Mouse (Mus musculus) neural tube, embryonic 15.5 days (tissue): ENCODE results near the gene Gm37240. TPM values are rescaled to one million over a fixed set of nuclear protein-coding genes. Genes with fewer than 3 reads are reported as not detected.

Experiments used
- ATAC-seq: fragments of 200-750 bp; cut with Nextera tagmentation; 2 replicates; pipeline ENCODE4 v1.8.0; 2017; ENCODE audit warnings: mild to moderate bottlenecking, moderate TSS enrichment, moderate library complexity; ENCODE audit not compliant: low FRiP score
- H3K27ac ChIP-seq: fragments of 300-500 bp; sonication (generic); replicated peaks from 2 replicates; pipeline ENCODE4 v1.5.1; 2015; ENCODE audit warnings: mild to moderate bottlenecking, inconsistent platforms
- H3K27me3 ChIP-seq: fragments of 300-500 bp; sonication (generic); replicated peaks from 2 replicates; pipeline ENCODE4 v1.6.1; 2015; ENCODE audit warnings: inconsistent platforms
- H3K36me3 ChIP-seq: fragments of 300-500 bp; sonication (generic); 2 replicates; pipeline ENCODE4 v1.6.1; 2015; ENCODE audit warnings: inconsistent platforms
- H3K4me1 ChIP-seq: fragments of 300-500 bp; sonication (generic); 2 replicates; pipeline ENCODE4 v1.6.1; 2015; ENCODE audit warnings: inconsistent platforms
- H3K4me2 ChIP-seq: fragments of 300-500 bp; sonication (generic); 2 replicates; pipeline ENCODE4 v1.6.1; 2015; ENCODE audit warnings: inconsistent platforms, mild to moderate bottlenecking, moderate library complexity
- H3K4me3 ChIP-seq: fragments of 300-500 bp; sonication (generic); replicated peaks from 2 replicates; pipeline ENCODE4 v1.5.1; 2015; ENCODE audit warnings: mild to moderate bottlenecking, inconsistent platforms
- H3K9ac ChIP-seq: fragments of 300-500 bp; sonication (generic); replicated peaks from 2 replicates; pipeline ENCODE4 v1.6.1; 2015; ENCODE audit warnings: mild to moderate bottlenecking, inconsistent platforms
- H3K9me3 ChIP-seq: fragments of 300-500 bp; sonication (generic); replicated peaks from 2 replicates; pipeline ENCODE4 v1.6.1; 2016; ENCODE audit warnings: inconsistent platforms
- WGBS: fragments of 180-500 bp; shearing (Covaris S2); methylation state at CpG from one replicate; pipeline ENCODE4 v1.1.7; 2015; ENCODE audit warnings: mixed read lengths; 5-methylcytosine and 5-hydroxymethylcytosine counted together
- polyA plus RNA-seq: library from polyadenylated mRNA; unstranded; fragments of >200 nt; fragmentation: Nextera tagmentation; extraction: Ambion mirVana; gene quantifications from 2 replicates; pipeline ENCODE4 v1.2.1, GENCODE M21; 2015

The Gm37240 gene
- polyA plus RNA-seq, 1 experiment from 2014 or later: 0.99 TPM

DNA sequence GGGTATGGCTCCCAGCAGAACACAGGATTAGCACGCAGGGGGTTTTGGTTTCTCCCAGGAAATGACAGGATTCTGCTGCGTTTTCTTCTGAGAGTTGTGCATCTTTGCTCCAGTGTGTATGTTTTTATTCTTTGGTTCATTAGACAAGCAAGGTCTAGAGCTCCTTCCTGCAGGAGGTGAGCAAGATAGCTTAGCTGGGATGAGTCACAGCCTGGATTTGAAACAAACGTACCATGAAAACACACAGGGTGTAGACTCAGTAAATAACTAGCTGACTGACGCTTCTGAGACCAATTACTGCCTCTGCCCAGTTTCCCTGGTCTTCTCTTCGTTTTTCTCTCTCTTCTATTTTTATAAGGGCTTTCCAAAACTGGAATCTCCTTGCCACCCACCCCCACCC, 1156.3 kb downstream of the Gm37240 start:
- Histone ChIP-seq H3K9me3 (no peaks in the 10 kb centered on the region), H3K27me3 (no peaks in the 10 kb centered on the region), H3K4me1 (peaks cover 42% of the 10 kb centered on the region), H3K4me3 (no peak overlapping the region), H3K4me2 (peak overlapping the region; percentile 50), H3K9ac (no peak overlapping the region), H3K27ac (peak overlapping the region; percentile 78), H3K36me3 (no peaks in the 10 kb centered on the region)
- 30% methylated on average over 5 of the region's 5 CpGs for WGBS
- 0 out of 2 replicates have a peak, but pooled peaks have one; percentile 32 for ATAC-seq

DNA sequence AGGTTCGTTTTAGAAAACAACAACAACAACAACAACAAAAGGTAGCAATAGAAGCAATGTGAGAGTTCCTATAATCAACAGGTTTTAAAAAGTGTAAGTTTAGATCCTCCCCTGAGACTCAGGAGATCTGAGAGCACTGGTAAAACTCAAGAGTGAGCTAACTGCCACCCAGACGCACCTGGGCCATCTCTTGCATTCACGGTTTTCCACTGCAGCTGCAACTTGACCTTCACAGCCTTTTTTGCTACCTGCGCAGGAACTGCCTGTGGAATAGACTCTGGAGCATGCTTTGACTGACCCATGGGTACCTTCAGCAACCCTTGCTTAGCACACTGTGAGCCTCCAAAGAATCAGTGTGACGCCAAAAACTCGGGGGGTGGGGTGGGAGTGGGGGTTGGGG, 1157.5 kb downstream of the Gm37240 start:
- Histone ChIP-seq H3K27ac (0 out of 2 replicates have a peak overlapping the region, but pooled peaks have one; percentile 78), H3K9me3 (no peaks in the 10 kb centered on the region), H3K9ac (no peak overlapping the region), H3K4me1 (peaks cover 37% of the 10 kb centered on the region), H3K27me3 (no peaks in the 10 kb centered on the region), H3K4me3 (no peak overlapping the region), H3K4me2 (no peak overlapping the region), H3K36me3 (no peaks in the 10 kb centered on the region)
- ATAC-seq: no peak
- 86% methylated on average over 6 of the region's 6 CpGs for WGBS

DNA sequence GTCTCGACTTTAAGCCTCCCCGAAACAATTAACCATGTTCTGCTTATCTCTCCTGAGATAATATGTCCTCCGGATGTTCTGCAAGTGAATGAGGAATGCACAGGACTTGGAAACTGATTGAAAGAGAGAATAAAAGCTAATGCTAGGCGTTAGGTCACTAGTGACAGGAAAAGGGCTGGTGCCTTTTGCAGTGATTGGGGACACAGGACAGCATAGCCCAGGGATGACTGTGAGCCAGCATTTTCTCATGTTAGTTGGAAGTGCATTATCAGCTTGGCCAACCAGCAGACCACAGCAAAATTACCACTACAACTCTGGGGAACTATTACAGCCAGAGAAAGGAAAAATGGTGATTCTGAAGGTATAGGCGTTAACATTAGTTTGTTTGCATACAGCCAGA, 1163.3 kb downstream of the Gm37240 start:
- ATAC-seq: no peak
- WGBS: 61% methylated on average over 5 of the region's 5 CpGs
- Histone ChIP-seq H3K9me3 (no peaks in the 10 kb centered on the region), H3K4me2 (no peak overlapping the region), H3K27ac (no peak overlapping the region), H3K27me3 (no peaks in the 10 kb centered on the region), H3K36me3 (no peaks in the 10 kb centered on the region), H3K4me3 (no peak overlapping the region), H3K9ac (no peak overlapping the region), H3K4me1 (no peaks in the 10 kb centered on the region)

DNA sequence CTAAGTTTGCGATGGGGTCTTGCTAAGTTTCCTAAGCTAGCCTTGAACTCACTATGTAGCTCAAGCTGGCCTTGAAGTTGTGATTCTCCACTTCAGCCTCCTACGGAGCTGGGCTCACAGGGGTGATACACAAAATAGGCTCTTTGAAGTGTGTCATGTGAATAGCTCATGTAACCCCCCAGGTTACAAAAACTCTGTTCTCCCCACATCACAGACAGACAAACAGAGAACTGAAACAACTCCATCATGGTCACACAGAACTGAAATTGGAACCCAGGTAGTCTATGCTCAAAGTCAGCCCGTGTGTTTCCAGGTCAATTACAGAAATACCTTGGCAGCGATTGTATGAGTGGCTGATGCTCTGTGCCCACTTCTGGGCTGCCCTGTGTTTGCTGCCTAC, 1164.6 kb downstream of the Gm37240 start:
- Histone ChIP-seq H3K27me3 (no peaks in the 10 kb centered on the region), H3K27ac (no peak overlapping the region), H3K4me2 (no peak overlapping the region), H3K9ac (no peak overlapping the region), H3K4me1 (no peaks in the 10 kb centered on the region), H3K36me3 (no peaks in the 10 kb centered on the region), H3K9me3 (no peaks in the 10 kb centered on the region), H3K4me3 (no peak overlapping the region)
- no peak for ATAC-seq
- 95% methylated on average over 4 of the region's 4 CpGs for WGBS

DNA sequence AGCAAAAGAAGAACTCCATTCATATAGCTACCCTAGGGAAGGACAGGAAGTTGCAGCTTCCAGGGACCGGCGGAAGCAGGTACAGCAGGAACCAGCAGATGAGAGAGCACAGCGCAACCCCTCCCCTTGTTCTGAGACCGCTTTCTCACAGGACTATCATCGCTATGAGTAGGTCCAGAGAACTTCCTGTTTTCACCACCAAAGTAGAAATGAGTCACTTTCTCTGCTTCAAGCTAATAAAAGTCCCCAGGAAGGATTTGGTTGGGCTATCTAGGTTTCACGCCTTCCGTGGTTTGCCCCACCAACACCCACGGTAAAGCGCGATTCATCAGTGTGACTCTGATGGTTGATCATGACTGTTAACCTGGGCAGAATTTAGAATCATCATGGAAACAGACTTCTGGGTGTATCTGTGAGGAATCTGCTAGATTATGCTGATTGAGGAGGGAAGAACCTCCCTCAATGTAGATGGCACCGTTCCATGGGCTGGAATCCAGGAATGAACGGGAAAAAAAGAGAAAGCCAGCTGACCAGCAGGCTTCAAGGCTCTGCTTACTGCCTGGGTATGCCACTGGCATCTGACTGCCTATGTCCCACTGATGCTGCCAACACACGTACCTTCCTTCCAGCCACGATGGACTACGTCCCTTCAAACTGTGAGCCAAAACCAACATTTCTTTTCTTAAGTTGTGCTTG, 1172.1 kb downstream of the Gm37240 start:
- ATAC-seq: no peak
- no peak overlapping the region for H3K9ac ChIP-seq
- no peak overlapping the region for H3K4me3 ChIP-seq
- no peaks in the 10 kb centered on the region for H3K27me3 ChIP-seq
- 89% methylated on average over 15 of the region's 15 CpGs for WGBS
- no peaks in the 10 kb centered on the region for H3K9me3 ChIP-seq
- no peak overlapping the region for H3K27ac ChIP-seq
- no peaks in the 10 kb centered on the region for H3K36me3 ChIP-seq
- H3K4me1 ChIP-seq: no peaks in the 10 kb centered on the region
- no peak overlapping the region for H3K4me2 ChIP-seq

DNA sequence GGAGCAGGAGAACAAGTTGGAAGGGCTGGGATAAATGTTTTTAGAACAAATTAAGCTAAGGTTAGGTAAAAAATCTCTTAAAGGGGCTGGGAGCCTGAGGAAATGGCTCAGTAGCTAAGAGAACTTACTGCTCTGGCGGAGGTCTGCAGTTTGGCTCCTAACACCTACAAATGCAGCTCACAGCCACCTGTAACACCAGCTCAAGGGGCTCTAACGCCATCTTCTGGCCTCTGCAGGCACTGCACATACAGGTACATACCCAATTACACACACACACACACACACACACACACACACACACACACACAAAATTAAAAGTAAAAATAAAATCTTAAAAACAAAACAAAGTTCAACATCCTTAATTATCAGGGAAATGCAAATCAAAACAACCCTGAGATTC, 1174.4 kb downstream of the Gm37240 start:
- no peak overlapping the region for H3K27ac ChIP-seq
- H3K9ac ChIP-seq: no peak overlapping the region
- no peaks in the 10 kb centered on the region for H3K36me3 ChIP-seq
- no peak overlapping the region for H3K4me2 ChIP-seq
- H3K9me3 ChIP-seq: no peaks in the 10 kb centered on the region
- ATAC-seq: no peak
- no peaks in the 10 kb centered on the region for H3K27me3 ChIP-seq
- no peaks in the 10 kb centered on the region for H3K4me1 ChIP-seq
- 61% methylated on average over 2 of the region's 2 CpGs for WGBS
- H3K4me3 ChIP-seq: no peak overlapping the region

DNA sequence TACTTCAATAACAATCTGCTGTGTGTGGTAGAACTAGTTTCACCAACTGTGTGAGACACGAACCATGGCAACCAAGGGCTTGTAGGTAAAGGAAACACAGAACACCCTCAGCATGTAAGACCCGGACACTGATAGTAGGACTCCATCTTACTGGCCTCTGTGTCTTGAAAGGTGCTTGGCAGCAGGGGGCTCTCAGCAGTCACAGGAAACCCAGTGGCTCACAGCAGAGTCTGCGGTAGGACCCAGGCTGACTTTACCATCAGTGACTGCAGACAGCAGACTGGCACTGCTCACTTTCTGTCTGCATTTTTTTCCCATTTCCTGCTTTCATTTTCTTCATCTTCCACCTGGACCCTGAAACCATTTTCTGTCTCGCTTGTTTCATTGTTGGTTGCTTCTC, 1176.6 kb downstream of the Gm37240 start:
- H3K4me1 ChIP-seq: no peaks in the 10 kb centered on the region
- no peaks in the 10 kb centered on the region for H3K36me3 ChIP-seq
- no peak overlapping the region for H3K27ac ChIP-seq
- H3K27me3 ChIP-seq: no peaks in the 10 kb centered on the region
- no peak overlapping the region for H3K4me2 ChIP-seq
- 91% methylated on average over 4 of the region's 4 CpGs for WGBS
- no peak overlapping the region for H3K4me3 ChIP-seq
- H3K9ac ChIP-seq: no peak overlapping the region
- no peaks in the 10 kb centered on the region for H3K9me3 ChIP-seq
- ATAC-seq: no peak

DNA sequence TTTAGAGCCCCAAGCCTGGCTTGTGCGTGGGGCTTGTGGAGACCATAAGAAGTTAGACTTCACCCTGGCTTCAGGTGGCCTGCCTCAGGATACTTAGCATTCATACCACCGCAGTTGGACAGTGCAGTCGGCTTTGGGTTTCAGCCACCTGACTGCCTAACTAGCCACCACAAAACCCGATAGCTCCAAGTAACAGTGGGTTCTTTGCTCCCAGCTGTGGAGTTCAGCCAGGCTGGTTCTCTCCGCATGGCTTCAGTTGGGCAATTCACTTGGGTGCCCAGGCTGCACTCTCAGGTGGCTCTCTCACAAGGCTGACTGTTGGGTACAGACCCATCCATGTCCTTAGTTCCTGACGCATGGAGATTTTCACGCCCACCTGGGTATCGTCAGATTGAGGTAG, 1177.4 kb downstream of the Gm37240 start:
- no peak for ATAC-seq
- no peaks in the 10 kb centered on the region for H3K9me3 ChIP-seq
- H3K4me2 ChIP-seq: no peak overlapping the region
- no peak overlapping the region for H3K4me3 ChIP-seq
- no peak overlapping the region for H3K9ac ChIP-seq
- H3K27ac ChIP-seq: no peak overlapping the region
- H3K4me1 ChIP-seq: no peaks in the 10 kb centered on the region
- H3K27me3 ChIP-seq: no peaks in the 10 kb centered on the region
- 89% methylated on average over 8 of the region's 8 CpGs for WGBS
- H3K36me3 ChIP-seq: no peaks in the 10 kb centered on the region

DNA sequence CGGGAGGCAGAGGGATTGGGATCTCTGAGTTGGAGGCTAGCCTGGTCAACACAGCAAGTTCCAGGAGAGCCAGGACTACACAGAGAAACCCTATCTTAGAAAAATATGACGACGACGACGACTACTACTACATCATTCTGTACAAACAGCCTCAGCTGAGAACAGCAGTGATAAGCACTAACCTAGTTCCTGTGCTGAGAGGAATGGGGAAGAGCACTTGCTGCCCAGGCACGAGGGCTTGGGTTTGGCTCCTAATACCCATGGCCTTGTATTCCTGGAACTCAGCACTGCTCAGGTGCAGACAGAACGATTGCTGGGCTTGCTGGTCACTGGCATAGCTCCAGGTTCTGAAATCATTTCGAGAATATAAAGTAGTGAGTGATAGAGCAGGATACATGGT, 1178.2 kb downstream of the Gm37240 start:
- H3K36me3 ChIP-seq: no peaks in the 10 kb centered on the region
- H3K27ac ChIP-seq: no peak overlapping the region
- 88% methylated on average over 8 of the region's 8 CpGs for WGBS
- H3K27me3 ChIP-seq: no peaks in the 10 kb centered on the region
- H3K9me3 ChIP-seq: no peaks in the 10 kb centered on the region
- ATAC-seq: no peak
- no peak overlapping the region for H3K9ac ChIP-seq
- no peak overlapping the region for H3K4me2 ChIP-seq
- no peaks in the 10 kb centered on the region for H3K4me1 ChIP-seq
- H3K4me3 ChIP-seq: no peak overlapping the region

DNA sequence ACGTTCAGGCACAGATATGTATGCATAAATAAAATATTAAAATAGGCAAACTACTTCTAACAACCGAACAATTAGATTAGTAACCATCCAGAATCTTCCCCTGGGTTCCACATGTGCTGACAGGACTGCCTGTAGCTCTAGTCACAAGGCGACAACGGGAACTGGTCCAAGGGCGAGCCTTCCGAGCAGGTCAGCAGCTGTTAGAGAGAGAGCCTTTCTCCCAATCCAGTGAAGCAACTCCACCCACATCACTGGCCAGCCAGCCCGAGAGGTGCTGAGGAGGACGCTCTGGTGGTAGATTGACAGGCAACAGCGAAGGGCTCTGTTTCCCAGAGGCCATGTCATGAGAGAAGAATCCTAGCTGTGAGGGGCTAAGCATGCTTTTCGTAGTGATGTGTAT, 1178.8 kb downstream of the Gm37240 start:
- Histone ChIP-seq H3K4me3 (no peak overlapping the region), H3K4me1 (no peaks in the 10 kb centered on the region), H3K9ac (no peak overlapping the region), H3K9me3 (no peaks in the 10 kb centered on the region), H3K4me2 (no peak overlapping the region), H3K27me3 (no peaks in the 10 kb centered on the region), H3K36me3 (no peaks in the 10 kb centered on the region), H3K27ac (no peak overlapping the region)
- 88% methylated on average over 10 of the region's 10 CpGs for WGBS
- no peak for ATAC-seq

DNA sequence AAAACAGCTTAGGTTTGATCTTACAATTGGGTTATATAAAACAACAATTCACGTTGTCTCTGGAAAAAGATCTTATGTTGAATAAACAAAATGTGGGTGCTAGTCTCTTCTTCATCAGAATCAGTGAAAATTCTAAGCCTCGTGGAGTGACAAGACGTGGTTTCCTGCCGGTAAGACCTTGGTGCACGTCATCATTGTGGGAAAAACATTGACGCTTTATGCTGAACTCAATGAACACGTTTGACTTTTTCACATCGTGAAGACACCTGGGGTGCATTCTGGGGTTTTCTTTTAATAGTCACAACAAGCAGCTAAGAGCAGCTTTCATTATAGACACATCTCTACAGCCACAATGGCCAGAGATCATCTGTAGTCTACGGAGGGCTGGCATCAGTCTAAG, 1182.1 kb downstream of the Gm37240 start:
- H3K27me3 ChIP-seq: no peaks in the 10 kb centered on the region
- H3K4me1 ChIP-seq: no peaks in the 10 kb centered on the region
- H3K36me3 ChIP-seq: no peaks in the 10 kb centered on the region
- H3K27ac ChIP-seq: no peak overlapping the region
- H3K4me3 ChIP-seq: no peak overlapping the region
- no peak overlapping the region for H3K4me2 ChIP-seq
- no peak overlapping the region for H3K9ac ChIP-seq
- ATAC-seq: no peak
- 87% methylated on average over 9 of the region's 9 CpGs for WGBS
- no peaks in the 10 kb centered on the region for H3K9me3 ChIP-seq

DNA sequence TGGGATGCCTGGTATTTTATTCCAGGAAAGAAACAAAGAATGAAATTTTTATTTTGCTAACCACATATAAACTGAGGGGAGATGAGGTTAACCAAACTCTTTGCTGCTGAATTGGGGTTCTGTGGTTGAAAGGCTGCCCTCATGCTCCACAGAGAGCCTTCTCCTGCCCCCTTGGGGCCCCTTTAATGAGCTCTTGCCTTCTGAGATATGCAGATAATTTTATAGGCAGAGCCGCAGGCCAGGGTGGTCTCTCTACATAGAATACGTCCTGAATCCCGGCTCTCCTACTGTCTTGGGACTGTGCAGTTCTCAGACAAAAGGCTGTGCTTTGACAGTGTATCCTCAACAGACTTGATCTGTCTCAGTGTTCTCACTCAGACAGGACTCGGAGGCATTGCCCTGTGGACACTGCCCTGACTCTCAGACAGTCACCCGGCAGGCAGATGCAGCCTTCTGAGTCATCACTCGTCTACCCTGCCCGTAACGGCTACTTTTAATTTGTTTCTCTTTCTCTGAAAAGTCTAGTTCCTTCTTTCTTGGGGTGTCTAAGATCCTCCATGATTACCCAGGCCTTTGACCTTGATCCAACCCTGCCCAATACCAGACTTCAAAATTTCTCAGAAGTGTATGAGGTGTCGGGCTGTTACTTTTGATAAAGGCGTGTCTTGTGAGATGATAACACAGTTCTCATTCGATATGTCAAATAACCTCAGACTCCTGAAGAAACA, 1184.1 kb downstream of the Gm37240 start:
- Histone ChIP-seq H3K27ac (no peak overlapping the region), H3K4me3 (no peak overlapping the region), H3K9me3 (no peaks in the 10 kb centered on the region), H3K36me3 (no peaks in the 10 kb centered on the region), H3K4me1 (no peaks in the 10 kb centered on the region), H3K27me3 (no peaks in the 10 kb centered on the region), H3K4me2 (no peak overlapping the region), H3K9ac (no peak overlapping the region)
- ATAC-seq: no peak
- WGBS: 78% methylated on average over 11 of the region's 11 CpGs
